Mouse (Mus musculus) left cerebral cortex, adult 11 months (tissue): ENCODE results near the gene Sephs1.
"Not testable (repeated sequence)": the region's sequence is repeated elsewhere in the genome, so short reads cannot be mapped to it uniquely, and the experiment has no call there.

Source experiments
- DNase-seq: peaks from one replicate; pipeline ENCODE4 v3.0.0; 2022; ENCODE audit warnings: low spot score

The Sephs1 gene

GRCm38 (mm10) chr2:4907916-4908315, 26.6 kb downstream of the Sephs1 start:
- no peak for DNase-seq

- DNase-seq = no peak
Observed at GRCm38 (mm10) chr2:4908771-4909315, 27.5 kb downstream of the Sephs1 start.

- DNase-seq = no peak
Observed at GRCm38 (mm10) chr2:4909909-4910308, 28.5 kb downstream of the Sephs1 start.

- DNase-seq = no peak
Observed at GRCm38 (mm10) chr2:4910521-4910920, 29.2 kb downstream of the Sephs1 start.

- DNase-seq = no peak
Observed at GRCm38 (mm10) chr2:4913949-4914348, 32.6 kb downstream of the Sephs1 start.

GRCm38 (mm10) chr2:4916037-4916436, 34.7 kb downstream of the Sephs1 start:
- DNase-seq = no peak

- no peak for DNase-seq
Observed at GRCm38 (mm10) chr2:4917326-4918021, 36.1 kb downstream of the Sephs1 start.

GRCm38 (mm10) chr2:4918860-4919739, 37.7 kb downstream of the Sephs1 start, which contains the start of gene Phyh:
Gene Phyh, plus strand, starts transcription at chr2:4919019.
- DNase-seq = peak; percentile 76

- no peak for DNase-seq
Observed at GRCm38 (mm10) chr2:4921019-4921418, 39.7 kb downstream of the Sephs1 start.

- DNase-seq = no peak
Observed at GRCm38 (mm10) chr2:4922476-4923164, 41.3 kb downstream of the Sephs1 start.

- no peak for DNase-seq
Observed at GRCm38 (mm10) chr2:4927391-4927790, 46.0 kb downstream of the Sephs1 start.

- no peak for DNase-seq
Observed at GRCm38 (mm10) chr2:4929230-4929629, 47.9 kb downstream of the Sephs1 start.

GRCm38 (mm10) chr2:4934516-4934915, 53.2 kb downstream of the Sephs1 start:
- no peak for DNase-seq

- no peak for DNase-seq
Observed at GRCm38 (mm10) chr2:4937931-4938330, 56.6 kb downstream of the Sephs1 start.

GRCm38 (mm10) chr2:4940861-4941260, 59.5 kb downstream of the Sephs1 start:
- DNase-seq = no peak

- DNase-seq = not testable (repeated sequence)
Observed at GRCm38 (mm10) chr2:4949691-4950090, 68.3 kb downstream of the Sephs1 start.

- no peak for DNase-seq
Observed at GRCm38 (mm10) chr2:4950986-4951385, 69.6 kb downstream of the Sephs1 start.

GRCm38 (mm10) chr2:4954216-4954760, 72.9 kb downstream of the Sephs1 start:
- DNase-seq = no peak

- DNase-seq = no peak
Observed at GRCm38 (mm10) chr2:4958039-4958438, 76.7 kb downstream of the Sephs1 start.
